ENCODE assay signal across 27 mouse cellular contexts in genomic region chr17:27603036-27603435, GRCm38 (mm10). TPM values are rescaled to one million over a fixed set of nuclear protein-coding genes. Genes with fewer than 3 reads are reported as not detected.
DNase-seq lines count a peak whose midpoint lies in the region; ATAC-seq and TF ChIP-seq lines count a peak whose summit lies in the region.
"Had no signal": no experiment of that assay in that cellular context is flagged by ENCODE, and none has a peak within 500 bp of the region (broad histone marks: within the 10 kb centered on the region; RNA-seq: fewer than 3 reads in every experiment).

No protein-coding gene starts in this region.

- TF ChIP-seq CTCF in cerebellum, adult 2 months (IDR thresholded peaks at IDR 0.05; ENCODE audit: borderline replicate concordance, insufficient read depth, low read depth, low read length) = no peak
- TF ChIP-seq CTCF in hindbrain, postnatal 0 days (IDR thresholded peaks at IDR 0.05; ENCODE audit: low read depth) = no peak
- no peak for TF ChIP-seq CTCF in E14TG2a.4 (conservative IDR thresholded peaks at IDR 0.05; ENCODE audit: low read length)

- peaks cover 7% of the 10 kb centered on the region; the same call in 1 of the 2 replicates for H3K36me3 ChIP-seq in heart, embryonic 13.5 days
- H3K36me3 ChIP-seq in hindbrain, postnatal 0 days (ENCODE audit: insufficient read depth, low read length) = no peaks in the 10 kb centered on the region
- no peaks in the 10 kb centered on the region for H3K36me3 ChIP-seq in hindbrain, embryonic 11.5 days (ENCODE audit: control insufficient read depth, insufficient read depth, low read length)
- H3K36me3 ChIP-seq in E14TG2a.4 (ENCODE audit: insufficient read depth, low read length) = peaks cover 39% of the 10 kb centered on the region

- ATAC-seq in heart, embryonic 13.5 days (ENCODE audit: extremely low read depth, insufficient number of reproducible peaks, low FRiP score, low TSS enrichment) = no peak
- no peak for ATAC-seq in hindbrain, postnatal 0 days
- ATAC-seq in hindbrain, embryonic 11.5 days (ENCODE audit: low FRiP score) = no peak
- ATAC-seq: CD4-positive, CD25-positive, alpha-beta regulatory T cell, adult 4 months; inflammation-experienced regulatory T-cells, adult 6 months had no signal

- peak overlapping the region; percentile 53; the same call in 1 of the 2 replicates for H3K9ac ChIP-seq in heart, embryonic 13.5 days
- H3K9ac ChIP-seq in hindbrain, postnatal 0 days (replicated peaks; ENCODE audit: low read length) = no peak overlapping the region
- no peak overlapping the region for H3K9ac ChIP-seq in hindbrain, embryonic 11.5 days (ENCODE audit: low read depth, low read length)
- H3K9ac ChIP-seq: embryonic facial prominence, embryonic 13.5 days; kidney, embryonic 15.5 days; liver, embryonic 13.5 days; neural tube, embryonic 12.5 days had no signal

- no peaks in the 10 kb centered on the region for H3K27me3 ChIP-seq in cerebellum, adult 2 months (ENCODE audit: control insufficient read depth, insufficient read depth, low read length)
- no peaks in the 10 kb centered on the region for H3K27me3 ChIP-seq in heart, embryonic 13.5 days (replicated peaks)
- no peaks in the 10 kb centered on the region for H3K27me3 ChIP-seq in hindbrain, postnatal 0 days (ENCODE audit: insufficient read depth, low read length)
- H3K27me3 ChIP-seq in hindbrain, embryonic 11.5 days (ENCODE audit: control insufficient read depth, insufficient read depth, low read length) = no peaks in the 10 kb centered on the region
- no peaks in the 10 kb centered on the region for H3K27me3 ChIP-seq in E14TG2a.4 (ENCODE audit: insufficient read depth, low read length)
- H3K27me3 ChIP-seq: embryonic facial prominence, embryonic 13.5 days; kidney, embryonic 15.5 days; liver, embryonic 13.5 days; neural tube, embryonic 12.5 days had no signal

- no peak for TF ChIP-seq POLR2A in cerebellum, adult 2 months (IDR thresholded peaks at IDR 0.05; ENCODE audit: borderline replicate concordance, insufficient read depth, low read length)

- no peak overlapping the region for H3K4me3 ChIP-seq in cerebellum, adult 2 months (replicated peaks; ENCODE audit: insufficient read depth, low read depth, low read length)
- no peak overlapping the region for H3K4me3 ChIP-seq in heart, embryonic 13.5 days
- H3K4me3 ChIP-seq in hindbrain, postnatal 0 days (ENCODE audit: low read length) = no peak overlapping the region
- no peak overlapping the region for H3K4me3 ChIP-seq in hindbrain, embryonic 11.5 days (ENCODE audit: low read depth, low read length)
- H3K4me3 ChIP-seq in E14TG2a.4 (replicated peaks; ENCODE audit: low read length) = peak overlapping the region; percentile 37
- H3K4me3 ChIP-seq: embryonic facial prominence, embryonic 13.5 days; kidney, embryonic 15.5 days; liver, embryonic 13.5 days; neural tube, embryonic 12.5 days had no signal

- WGBS in cerebellum, adult 2 months = 93% methylated on average over 2 of the region's 2 CpGs
- WGBS in heart, embryonic 13.5 days = 81% methylated on average over 2 of the region's 2 CpGs
- WGBS in hindbrain, postnatal 0 days = 88% methylated on average over 2 of the region's 2 CpGs
- 94% methylated on average over 2 of the region's 2 CpGs for WGBS in hindbrain, embryonic 11.5 days

- H3K4me1 ChIP-seq in cerebellum, adult 2 months (ENCODE audit: control insufficient read depth, insufficient read depth, low read length) = peaks cover 62% of the 10 kb centered on the region
- H3K4me1 ChIP-seq in heart, embryonic 13.5 days = peaks cover 87% of the 10 kb centered on the region
- H3K4me1 ChIP-seq in hindbrain, postnatal 0 days (ENCODE audit: insufficient read depth, low read length) = peaks cover 25% of the 10 kb centered on the region
- peaks cover 2% of the 10 kb centered on the region; the same call in 1 of the 2 replicates for H3K4me1 ChIP-seq in hindbrain, embryonic 11.5 days (replicated peaks; ENCODE audit: control insufficient read depth, insufficient read depth, low read length)
- H3K4me1 ChIP-seq in E14TG2a.4 (replicated peaks; ENCODE audit: low read depth, low read length) = peaks cover 91% of the 10 kb centered on the region

- no peaks in the 10 kb centered on the region for H3K9me3 ChIP-seq in heart, embryonic 13.5 days
- H3K9me3 ChIP-seq in hindbrain, postnatal 0 days (ENCODE audit: low read length) = no peaks in the 10 kb centered on the region
- H3K9me3 ChIP-seq in hindbrain, embryonic 11.5 days (ENCODE audit: control insufficient read depth, low read length) = no peaks in the 10 kb centered on the region
- H3K9me3 ChIP-seq in E14TG2a.4 (ENCODE audit: low read length) = no peaks in the 10 kb centered on the region
- H3K9me3 ChIP-seq: embryonic facial prominence, embryonic 13.5 days; kidney, embryonic 15.5 days; liver, embryonic 13.5 days; neural tube, embryonic 12.5 days had no signal

- H3K27ac ChIP-seq in cerebellum, adult 2 months (ENCODE audit: insufficient read depth, low read length) = peak overlapping the region; percentile 70
- H3K27ac ChIP-seq in heart, embryonic 13.5 days (replicated peaks) = peak overlapping the region; percentile 89
- peak overlapping the region; percentile 26; the same call in 1 of the 2 replicates for H3K27ac ChIP-seq in hindbrain, postnatal 0 days
- no peak overlapping the region for H3K27ac ChIP-seq in hindbrain, embryonic 11.5 days (ENCODE audit: low read depth, low read length)
- H3K27ac ChIP-seq: embryonic facial prominence, embryonic 13.5 days; kidney, embryonic 15.5 days; neural tube, embryonic 12.5 days had no signal

- no peak for DNase-seq in cerebellum, adult 2 months
- no peak for DNase-seq in cerebellum, adult 11-12 months
- DNase-seq in heart, adult 18-20 months = no peak
- no peak for DNase-seq in hindbrain, postnatal 0 days (ENCODE audit: low spot score)
- no peak for DNase-seq in hindbrain, embryonic 11.5 days (ENCODE audit: low spot score)
- no peak for DNase-seq in T-cell, adult 2 months (ENCODE audit: low spot score)
- DNase-seq: adrenal gland, postnatal 25 days; cerebellum, adult 8-10 months; layer of hippocampus, postnatal 36 days; liver, embryonic 13.5 days; right cerebral cortex, postnatal 14 days had no signal

- peak overlapping the region; percentile 56 for H3K4me2 ChIP-seq in heart, embryonic 13.5 days
- H3K4me2 ChIP-seq in hindbrain, postnatal 0 days (ENCODE audit: low read depth, low read length) = no peak overlapping the region
- no peak overlapping the region for H3K4me2 ChIP-seq in hindbrain, embryonic 11.5 days (replicated peaks; ENCODE audit: low read depth, low read length)
- H3K4me2 ChIP-seq: embryonic facial prominence, embryonic 13.5 days; kidney, embryonic 15.5 days; liver, embryonic 13.5 days; neural tube, embryonic 12.5 days had no signal

RNA-seq across cellular contexts. Expression of gene Nudt3, which starts 20.3 kb away (rescaled TPM):
- polyA plus RNA-seq in cerebellum, adult 2 months (2012; rRNA removed) = 336 and 366 TPM in 2 replicates
- polyA plus RNA-seq in heart, embryonic 13.5 days (2015; fragmentation: Nextera tagmentation; extraction: Ambion mirVana) = 98.8 and 108 TPM in 2 replicates
- 100 to 1,000 TPM; 323 to 334 TPM for total RNA-seq in heart, adult 18-20 months (2021)
- total RNA-seq in hindbrain, postnatal 0 days (2014; rRNA removed) = 252 and 264 TPM in 2 replicates
- polyA plus RNA-seq in hindbrain, postnatal 0 days (2015; fragmentation: Nextera tagmentation; extraction: Ambion mirVana) = 210 and 220 TPM in 2 replicates
- polyA plus RNA-seq in hindbrain, embryonic 11.5 days (2014; fragmentation: Nextera tagmentation; extraction: Ambion mirVana) = 53.3 and 61.2 TPM in 2 replicates

RNA-seq across cellular contexts. Expression of gene RPS10-NUDT3, which starts 32.0 kb away (rescaled TPM):
- polyA plus RNA-seq in cerebellum, adult 2 months (2012; rRNA removed) = 0.16 TPM in 2 replicates
- not detected in 2 replicates for polyA plus RNA-seq in heart, embryonic 13.5 days (2015; fragmentation: Nextera tagmentation; extraction: Ambion mirVana)
- under 1 TPM in 1 of 2 experiments, not detected in 1; 0.84 TPM for total RNA-seq in heart, adult 18-20 months (2021)
- total RNA-seq in hindbrain, postnatal 0 days (2014; rRNA removed) = not detected in 2 replicates
- not detected in 2 replicates for polyA plus RNA-seq in hindbrain, postnatal 0 days (2015; fragmentation: Nextera tagmentation; extraction: Ambion mirVana)
- polyA plus RNA-seq in hindbrain, embryonic 11.5 days (2014; fragmentation: Nextera tagmentation; extraction: Ambion mirVana) = not detected in 2 replicates
- total RNA-seq: adrenal gland, postnatal 25 days; common myeloid progenitor, adult 5-6 weeks; gastrocnemius, postnatal 14 days; layer of hippocampus, postnatal 36 days; midbrain, postnatal 0 days had no signal
- polyA plus RNA-seq: CD4-positive, CD25-positive, alpha-beta regulatory T cell, adult 4 months; embryonic facial prominence, embryonic 13.5 days; inflammation-experienced regulatory T-cells, adult 6 months; kidney, embryonic 15.5 days; large intestine, adult 2 months; limb, embryonic 11.5 days; liver, embryonic 13.5 days; lung, embryonic 16.5 days; midbrain, postnatal 0 days; neural tube, embryonic 12.5 days; spleen, adult 2 months; stomach, embryonic 16.5 days; thymus, postnatal 0 days had no signal

RNA-seq across cellular contexts. Expression of gene Rps10, which starts 33.4 kb away (rescaled TPM):
- polyA plus RNA-seq in cerebellum, adult 2 months (2012; rRNA removed) = 479 and 488 TPM in 2 replicates
- polyA plus RNA-seq in heart, embryonic 13.5 days (2015; fragmentation: Nextera tagmentation; extraction: Ambion mirVana) = 600 and 606 TPM in 2 replicates
- 100 to 1,000 TPM; 527 to 608 TPM for total RNA-seq in heart, adult 18-20 months (2021)
- total RNA-seq in hindbrain, postnatal 0 days (2014; rRNA removed) = 1,174 and 1,303 TPM in 2 replicates
- polyA plus RNA-seq in hindbrain, postnatal 0 days (2015; fragmentation: Nextera tagmentation; extraction: Ambion mirVana) = 497 and 519 TPM in 2 replicates
- polyA plus RNA-seq in hindbrain, embryonic 11.5 days (2014; fragmentation: Nextera tagmentation; extraction: Ambion mirVana) = 817 and 827 TPM in 2 replicates

RNA-seq across cellular contexts. Expression of gene AI413582, which starts 37.5 kb away (rescaled TPM):
- 98.9 and 104 TPM in 2 replicates for polyA plus RNA-seq in cerebellum, adult 2 months (2012; rRNA removed)
- polyA plus RNA-seq in heart, embryonic 13.5 days (2015; fragmentation: Nextera tagmentation; extraction: Ambion mirVana) = 16.0 and 18.3 TPM in 2 replicates
- total RNA-seq in heart, adult 18-20 months (2021) = 10 to 100 TPM in 1 of 2 experiments, 1 to 10 TPM in 1; 9.3 to 10.6 TPM
- total RNA-seq in hindbrain, postnatal 0 days (2014; rRNA removed) = 50.2 and 59.6 TPM in 2 replicates
- 92.7 and 95.3 TPM in 2 replicates for polyA plus RNA-seq in hindbrain, postnatal 0 days (2015; fragmentation: Nextera tagmentation; extraction: Ambion mirVana)
- 17.1 and 19.0 TPM in 2 replicates for polyA plus RNA-seq in hindbrain, embryonic 11.5 days (2014; fragmentation: Nextera tagmentation; extraction: Ambion mirVana)

RNA-seq across cellular contexts. Expression of gene Hmga1, which starts 46.7 kb away (rescaled TPM):
- polyA plus RNA-seq in cerebellum, adult 2 months (2012; rRNA removed) = 124 and 133 TPM in 2 replicates
- 153 and 160 TPM in 2 replicates for polyA plus RNA-seq in heart, embryonic 13.5 days (2015; fragmentation: Nextera tagmentation; extraction: Ambion mirVana)
- 10 to 100 TPM; 47.3 to 52.7 TPM for total RNA-seq in heart, adult 18-20 months (2021)
- 142 and 170 TPM in 2 replicates for total RNA-seq in hindbrain, postnatal 0 days (2014; rRNA removed)
- polyA plus RNA-seq in hindbrain, postnatal 0 days (2015; fragmentation: Nextera tagmentation; extraction: Ambion mirVana) = 130 and 145 TPM in 2 replicates
- polyA plus RNA-seq in hindbrain, embryonic 11.5 days (2014; fragmentation: Nextera tagmentation; extraction: Ambion mirVana) = 305 and 319 TPM in 2 replicates
